Mouse (Mus musculus) liver, postnatal 0 days (tissue): Measurements from ENCODE around the gene Cyp46a1.

Experiments
- CTCF ChIP-seq: sonication (generic); IDR thresholded peaks from 2 replicates; pipeline ENCODE4 v1.5.1; 2016; ENCODE audit warnings: antibody characterized with exemption, low read depth
- EP300 ChIP-seq: IDR thresholded peaks from 2 replicates; pipeline ENCODE4 v1.6.1; 2016; ENCODE audit warnings: antibody characterized with exemption, low read depth, mild to moderate bottlenecking

DNA sequence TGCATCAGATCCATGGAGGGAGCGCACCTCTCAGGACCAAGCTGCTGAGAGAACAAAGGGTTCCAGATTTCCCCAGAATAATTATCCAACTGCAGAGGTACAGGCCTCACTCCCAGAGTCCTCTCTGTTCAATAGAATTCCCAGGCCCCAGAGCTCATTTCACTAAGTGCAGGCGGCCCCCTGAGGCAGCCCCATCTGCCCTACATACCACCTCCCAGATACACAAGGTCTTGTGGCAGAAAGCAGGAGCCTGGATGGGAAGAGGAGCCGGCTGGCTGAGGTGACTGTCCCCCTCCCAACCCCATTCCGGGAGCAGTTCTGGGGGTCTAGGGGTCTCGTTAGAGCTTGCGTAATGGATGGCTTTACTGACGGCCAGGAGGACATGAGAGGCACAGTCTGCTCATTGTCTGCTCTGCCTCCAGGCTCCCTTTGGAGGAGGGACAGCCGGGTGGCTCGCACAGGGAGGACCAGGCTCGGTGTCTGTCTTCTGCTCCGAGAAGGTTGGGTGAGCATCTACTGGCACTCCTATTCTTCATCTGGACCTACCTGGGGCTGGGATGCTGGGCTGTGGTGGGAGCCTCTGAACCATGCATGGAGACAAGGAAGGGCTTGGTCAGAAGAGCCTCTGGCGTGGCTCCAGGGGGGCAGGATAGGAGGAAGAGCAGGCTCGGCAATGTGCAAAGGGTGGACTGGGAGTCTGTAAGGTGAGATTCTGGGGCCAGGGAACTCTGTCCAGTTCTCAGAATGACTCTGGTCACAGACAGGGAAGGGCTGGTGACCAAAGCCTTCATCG lies 76.4 kb downstream of the Cyp46a1 start:
- TF ChIP-seq CTCF = no peak
- no peak for TF ChIP-seq EP300
